Mouse (Mus musculus) limb, embryonic 10.5 days (tissue): Measurements from ENCODE around the gene Ccdc148. TPM values are rescaled to one million over a fixed set of nuclear protein-coding genes. Genes with fewer than 3 reads are reported as not detected.

Experiments
- DNase-seq: peaks from one replicate; pipeline ENCODE4 v3.0.0-alpha.2; 2017; ENCODE audit warnings: low spot score
- H3K27ac ChIP-seq: fragments of 300-500 bp; sonication (generic); 2 replicates; pipeline ENCODE4 v1.5.1; 2016; ENCODE audit warnings: mild to moderate bottlenecking
- H3K27me3 ChIP-seq: fragments of 300-500 bp; sonication (generic); 2 replicates; pipeline ENCODE4 v1.6.1; 2016; ENCODE audit warnings: low read depth, mild to moderate bottlenecking; ENCODE audit not compliant: poor library complexity, severe bottlenecking
- H3K36me3 ChIP-seq: fragments of 300-500 bp; sonication (generic); 2 replicates; pipeline ENCODE4 v1.6.1; 2016; ENCODE audit warnings: mild to moderate bottlenecking, moderate library complexity
- H3K4me1 ChIP-seq: fragments of 300-500 bp; sonication (generic); 2 replicates; pipeline ENCODE4 v1.6.1; 2016
- H3K4me3 ChIP-seq: fragments of 300-500 bp; sonication (generic); 2 replicates; pipeline ENCODE4 v1.5.1; 2016; ENCODE audit warnings: mild to moderate bottlenecking, moderate library complexity
- H3K9me3 ChIP-seq: fragments of 300-500 bp; sonication (generic); replicated peaks from 2 replicates; pipeline ENCODE4 v1.6.1; 2016; ENCODE audit warnings: mild to moderate bottlenecking
- WGBS: fragments of 180-500 bp; shearing (Covaris S2); methylation state at CpG from one replicate; pipeline ENCODE4 v1.1.7; 2016; 5-methylcytosine and 5-hydroxymethylcytosine counted together
- polyA plus RNA-seq: library from polyadenylated mRNA; unstranded; fragments of >200 nt; fragmentation: Nextera tagmentation; extraction: Ambion mirVana; gene quantifications from 2 replicates; pipeline ENCODE4 v1.2.1, GENCODE M21; 2016

Ccdc148 gene
- polyA plus RNA-seq, 1 experiment from 2014 or later: 0.70 TPM

DNA sequence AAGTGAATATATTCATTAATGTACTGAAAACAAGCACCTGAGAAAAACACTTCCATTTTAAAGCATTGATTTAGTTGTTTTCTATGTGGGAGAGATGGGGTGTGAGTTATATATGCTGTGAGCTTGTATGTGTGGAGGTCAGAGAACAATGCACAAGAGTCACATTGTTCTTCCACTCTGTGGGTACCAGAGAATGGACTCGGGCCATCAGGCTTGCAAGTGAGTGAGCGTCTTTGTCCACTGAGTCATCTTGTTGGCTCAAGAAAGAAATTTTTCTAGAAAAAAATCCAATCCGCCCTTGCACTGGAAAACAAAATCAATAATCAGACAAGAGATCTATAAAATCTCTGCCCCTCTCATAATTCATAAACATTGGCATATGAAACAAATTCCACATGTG is 135.9 kb downstream of the Ccdc148 start:
- Histone ChIP-seq H3K4me1 (no peaks in the 10 kb centered on the region), H3K27ac (no peak overlapping the region), H3K27me3 (no peaks in the 10 kb centered on the region), H3K9me3 (no peaks in the 10 kb centered on the region), H3K4me3 (no peak overlapping the region), H3K36me3 (no peaks in the 10 kb centered on the region)
- no peak for DNase-seq
- 92% methylated on average over 3 of the region's 3 CpGs for WGBS

DNA sequence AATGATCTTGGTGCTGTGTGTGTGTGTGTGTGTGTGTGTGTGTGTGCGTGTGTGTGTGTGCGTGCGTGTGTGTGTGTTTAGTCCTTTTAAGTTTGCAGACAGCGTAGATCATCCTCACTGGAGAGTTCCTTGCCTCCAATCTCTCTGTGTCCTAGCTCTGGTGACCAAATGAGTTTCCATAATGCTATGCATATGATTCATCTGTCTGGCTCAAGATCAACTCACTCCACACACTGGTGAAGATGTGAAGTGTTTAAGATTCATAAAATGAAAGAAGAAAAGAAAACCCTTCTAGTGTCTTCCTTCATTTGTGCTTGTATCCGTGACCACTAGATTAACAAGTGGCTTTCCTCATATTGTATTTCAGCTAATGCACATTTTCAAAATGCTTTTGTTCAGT is 153.1 kb downstream of the Ccdc148 start:
- no peaks in the 10 kb centered on the region for H3K36me3 ChIP-seq
- DNase-seq: no peak
- no peaks in the 10 kb centered on the region for H3K27me3 ChIP-seq
- H3K4me3 ChIP-seq: no peak overlapping the region
- no peaks in the 10 kb centered on the region for H3K9me3 ChIP-seq
- no peak overlapping the region for H3K27ac ChIP-seq
- H3K4me1 ChIP-seq: no peaks in the 10 kb centered on the region
- WGBS: 95% methylated on average over 5 of the region's 5 CpGs

DNA sequence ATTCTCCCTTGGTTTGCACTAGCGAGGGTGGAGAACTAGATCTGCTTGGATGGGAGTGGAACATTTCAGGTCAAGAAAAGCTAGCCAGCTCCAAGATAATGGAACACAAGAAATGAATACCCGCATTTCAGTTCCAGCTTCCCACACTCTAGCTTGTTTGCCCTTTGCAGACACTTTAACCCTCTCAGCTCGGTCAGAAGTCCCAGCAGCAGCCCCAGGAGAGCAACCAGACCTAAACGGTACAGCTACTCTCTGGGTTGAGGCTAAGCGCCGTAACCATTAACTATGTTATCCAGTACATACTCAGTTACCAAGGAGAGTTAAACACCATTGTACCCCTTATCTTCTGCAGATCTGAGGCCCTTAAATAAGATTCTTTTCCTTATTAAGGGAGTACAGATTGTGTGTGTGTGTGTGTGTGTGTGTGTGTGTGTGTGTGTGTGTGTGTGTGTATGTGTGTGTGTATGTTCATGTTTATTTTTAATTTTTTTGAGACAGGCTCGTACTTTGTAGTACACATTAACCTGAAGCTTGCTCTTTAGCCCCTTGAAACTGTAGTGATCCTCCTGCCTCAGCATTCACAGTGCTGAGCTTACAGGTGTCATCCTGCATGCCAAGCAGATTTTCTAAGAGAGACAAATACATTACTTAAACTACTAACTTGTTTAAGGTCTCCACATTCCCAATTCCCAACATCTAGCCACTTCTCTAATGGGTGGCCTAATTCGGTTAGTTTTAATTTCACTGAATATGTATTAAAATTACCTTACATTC is 153.7 kb downstream of the Ccdc148 start:
- Histone ChIP-seq H3K9me3 (no peaks in the 10 kb centered on the region), H3K4me1 (no peaks in the 10 kb centered on the region), H3K27ac (no peak overlapping the region), H3K36me3 (no peaks in the 10 kb centered on the region), H3K4me3 (no peak overlapping the region), H3K27me3 (no peaks in the 10 kb centered on the region)
- WGBS: 89% methylated on average over 8 of the region's 8 CpGs
- DNase-seq: no peak

DNA sequence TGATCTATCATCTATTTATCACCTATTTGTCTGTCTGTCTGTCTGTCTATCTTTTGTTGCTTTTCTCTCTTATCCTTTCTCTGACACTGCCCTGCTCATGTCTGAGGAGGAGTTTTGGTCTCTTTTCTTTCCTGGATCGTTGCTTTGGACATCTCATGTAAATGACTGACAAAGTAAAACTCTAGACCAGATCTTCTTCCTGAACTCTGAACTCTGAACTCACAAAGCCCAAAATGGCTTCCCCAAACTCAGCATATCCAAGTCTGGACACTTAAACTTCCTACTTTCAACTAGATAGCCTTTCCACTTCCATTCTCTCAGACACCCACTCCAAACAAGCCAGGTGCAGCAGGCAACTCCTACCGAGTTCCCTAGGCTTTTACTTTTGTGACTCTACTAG is 163.3 kb downstream of the Ccdc148 start:
- no peaks in the 10 kb centered on the region for H3K4me1 ChIP-seq
- WGBS: 85% methylated on average over 2 of the region's 2 CpGs

DNA sequence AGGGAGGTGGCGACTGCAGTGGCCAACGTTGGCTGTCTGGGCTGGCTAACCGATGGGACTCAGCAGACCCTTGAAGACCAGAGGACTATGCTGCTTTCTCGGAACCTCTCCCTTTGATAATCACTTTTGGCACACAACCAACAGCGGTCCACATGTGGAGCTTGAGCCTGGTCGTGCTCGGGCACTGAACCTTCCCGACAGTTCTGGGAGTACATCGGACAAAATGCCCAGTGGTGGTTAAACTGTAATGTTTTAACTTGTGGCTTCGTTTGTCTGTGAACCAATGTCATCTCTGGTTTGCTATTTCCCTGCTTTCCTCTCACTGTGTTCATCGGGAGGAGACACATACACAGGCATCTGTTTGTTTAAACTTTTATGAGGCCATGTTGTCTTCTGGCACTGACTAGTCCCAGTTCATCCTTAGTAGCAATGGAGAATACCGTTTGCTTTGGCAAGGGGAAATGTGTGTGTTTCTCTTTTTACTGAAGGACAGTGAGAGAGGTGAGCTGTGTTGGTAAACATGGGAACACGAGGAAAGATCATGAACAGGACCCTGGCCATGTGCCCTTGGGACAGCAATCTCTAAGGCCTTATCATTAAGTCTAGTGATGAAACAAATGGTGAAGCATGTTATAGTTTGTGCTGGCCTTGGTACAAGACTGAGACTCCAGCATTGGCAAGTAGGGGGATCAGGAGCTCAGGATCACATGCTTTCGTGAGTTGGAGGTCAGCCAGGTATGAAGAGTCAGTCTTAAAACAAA is 167.9 kb downstream of the Ccdc148 start:
- Histone ChIP-seq H3K27ac (no peak overlapping the region), H3K4me3 (no peak overlapping the region), H3K4me1 (no peaks in the 10 kb centered on the region), H3K27me3 (no peaks in the 10 kb centered on the region), H3K36me3 (no peaks in the 10 kb centered on the region), H3K9me3 (no peaks in the 10 kb centered on the region)
- WGBS: 89% methylated on average over 14 of the region's 14 CpGs
- no peak for DNase-seq

More for the DNA sequence above, 163.3 kb downstream of the Ccdc148 start:
- no peak for DNase-seq
- Histone ChIP-seq H3K4me3 (no peak overlapping the region), H3K27ac (no peak overlapping the region), H3K9me3 (no peaks in the 10 kb centered on the region), H3K27me3 (no peaks in the 10 kb centered on the region), H3K36me3 (no peaks in the 10 kb centered on the region)

DNA sequence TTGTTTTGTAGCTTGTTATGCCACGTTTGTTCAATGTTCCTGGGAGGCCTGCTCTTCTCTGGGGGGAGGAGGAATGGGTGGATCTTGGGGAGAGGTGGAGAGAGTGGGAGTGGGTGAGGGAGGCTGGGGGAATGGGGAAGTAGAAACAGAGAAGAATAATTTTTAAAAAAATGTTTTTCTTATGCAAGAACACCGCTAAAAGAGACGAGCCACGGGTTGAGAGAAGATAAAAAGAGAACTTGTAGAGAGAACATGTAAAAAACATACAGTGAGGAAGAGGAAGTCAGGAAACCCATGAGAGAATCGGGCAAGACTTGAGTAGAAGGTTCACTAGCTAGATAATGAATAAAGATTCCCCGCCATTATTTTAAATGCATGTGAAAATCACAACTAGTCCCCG is 182.4 kb downstream of the Ccdc148 start:
- Histone ChIP-seq H3K4me3 (no peak overlapping the region), H3K36me3 (no peaks in the 10 kb centered on the region), H3K4me1 (no peaks in the 10 kb centered on the region), H3K27me3 (no peaks in the 10 kb centered on the region), H3K27ac (no peak overlapping the region), H3K9me3 (no peaks in the 10 kb centered on the region)
- WGBS: 90% methylated on average over 7 of the region's 7 CpGs
- DNase-seq: no peak

DNA sequence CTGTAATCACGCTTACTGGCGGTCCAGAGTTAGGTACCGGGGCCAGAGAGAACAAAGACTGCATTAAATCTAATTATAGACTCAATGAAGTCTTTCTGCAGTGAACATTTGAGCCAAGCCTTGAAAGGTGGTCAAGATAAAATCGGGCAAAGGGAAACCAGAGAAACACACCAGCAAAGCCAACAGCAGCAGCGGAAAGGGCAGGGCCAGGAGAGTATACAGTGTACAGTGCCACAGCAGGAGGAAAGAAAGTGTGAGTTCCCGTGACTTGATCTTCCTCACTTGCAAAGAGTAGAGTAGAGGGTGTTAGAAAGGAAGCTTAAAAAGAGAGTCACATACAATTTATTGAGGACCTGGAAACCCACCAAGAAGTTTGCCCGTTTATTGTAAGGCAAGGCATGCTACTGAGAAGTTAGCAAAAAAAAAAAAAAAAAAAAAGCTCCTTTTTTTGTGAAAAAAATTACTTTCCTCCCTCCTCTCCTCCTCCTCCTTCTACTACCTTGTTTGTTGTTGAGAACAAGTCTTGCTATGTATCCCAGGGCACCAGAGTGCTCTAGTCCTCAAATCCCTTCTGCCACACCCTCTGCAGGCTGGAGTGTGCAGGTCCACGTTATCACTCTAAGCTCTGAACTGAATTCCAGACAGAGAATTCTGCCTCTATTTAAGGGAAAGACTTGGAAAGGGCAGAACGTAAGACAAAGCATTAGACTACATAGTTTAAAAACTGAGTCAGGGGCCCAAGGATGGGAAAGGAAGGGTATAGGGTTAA is 188.8 kb downstream of the Ccdc148 start:
- H3K27ac ChIP-seq: no peak overlapping the region
- H3K36me3 ChIP-seq: no peaks in the 10 kb centered on the region
- H3K4me1 ChIP-seq: no peaks in the 10 kb centered on the region
- no peak for DNase-seq
- no peaks in the 10 kb centered on the region for H3K9me3 ChIP-seq
- H3K4me3 ChIP-seq: no peak overlapping the region
- 82% methylated on average over 9 of the region's 9 CpGs for WGBS
- H3K27me3 ChIP-seq: no peaks in the 10 kb centered on the region

DNA sequence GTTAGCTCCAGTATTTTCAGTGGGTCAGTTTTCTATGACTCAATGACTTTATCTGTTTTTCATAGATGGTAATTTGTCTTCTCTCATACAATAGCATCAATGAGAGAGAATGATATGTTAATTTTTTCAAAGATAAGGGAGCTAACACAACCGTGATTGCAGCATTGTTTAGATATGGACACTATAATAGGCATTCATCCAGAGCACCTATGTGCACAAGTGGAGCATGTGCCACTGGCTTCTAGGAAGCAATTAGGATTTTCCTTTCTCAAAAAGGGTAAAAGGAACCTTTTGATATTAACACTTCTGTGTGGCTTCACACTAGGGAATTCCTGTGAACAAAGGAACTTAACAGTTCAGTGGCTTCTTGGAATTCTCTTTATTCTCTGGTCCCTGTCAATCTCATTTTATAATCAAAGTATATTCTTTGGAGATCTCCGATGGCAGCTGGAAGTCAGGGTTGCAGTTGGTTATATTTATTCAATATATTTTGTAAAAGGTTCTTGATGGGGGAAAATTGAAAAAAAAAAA is 203.6 kb downstream of the Ccdc148 start:
- H3K4me1 ChIP-seq: no peaks in the 10 kb centered on the region
- H3K27ac ChIP-seq: no peak overlapping the region
- H3K36me3 ChIP-seq: no peaks in the 10 kb centered on the region
- no peaks in the 10 kb centered on the region for H3K9me3 ChIP-seq
- H3K27me3 ChIP-seq: no peaks in the 10 kb centered on the region
- WGBS: 86% methylated on average over 2 of the region's 2 CpGs
- no peak overlapping the region for H3K4me3 ChIP-seq
- no peak for DNase-seq

DNA sequence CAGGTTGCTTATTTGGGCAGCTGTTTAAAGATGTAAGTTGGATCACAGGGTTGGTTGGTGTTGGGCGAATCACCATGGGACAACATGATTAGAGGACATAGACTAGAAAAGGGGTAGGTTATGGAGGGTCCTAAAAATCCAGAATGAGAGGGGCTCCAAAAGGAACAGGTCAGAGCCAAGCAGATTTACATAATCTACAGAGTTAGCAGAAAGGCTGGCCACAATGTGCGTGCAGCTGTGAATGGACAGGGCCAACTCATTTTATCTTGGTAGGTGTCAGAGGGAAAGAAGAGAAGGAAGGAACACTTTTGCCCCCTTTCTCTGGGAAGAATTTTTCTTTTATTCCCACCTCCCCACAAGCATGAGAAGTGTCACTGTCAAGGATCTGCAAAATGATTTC is 204.1 kb downstream of the Ccdc148 start:
- H3K27ac ChIP-seq: no peak overlapping the region
- H3K4me3 ChIP-seq: no peak overlapping the region
- 90% methylated on average over 2 of the region's 2 CpGs for WGBS
- H3K9me3 ChIP-seq: no peaks in the 10 kb centered on the region
- no peaks in the 10 kb centered on the region for H3K36me3 ChIP-seq
- no peak for DNase-seq
- no peaks in the 10 kb centered on the region for H3K4me1 ChIP-seq
- no peaks in the 10 kb centered on the region for H3K27me3 ChIP-seq

DNA sequence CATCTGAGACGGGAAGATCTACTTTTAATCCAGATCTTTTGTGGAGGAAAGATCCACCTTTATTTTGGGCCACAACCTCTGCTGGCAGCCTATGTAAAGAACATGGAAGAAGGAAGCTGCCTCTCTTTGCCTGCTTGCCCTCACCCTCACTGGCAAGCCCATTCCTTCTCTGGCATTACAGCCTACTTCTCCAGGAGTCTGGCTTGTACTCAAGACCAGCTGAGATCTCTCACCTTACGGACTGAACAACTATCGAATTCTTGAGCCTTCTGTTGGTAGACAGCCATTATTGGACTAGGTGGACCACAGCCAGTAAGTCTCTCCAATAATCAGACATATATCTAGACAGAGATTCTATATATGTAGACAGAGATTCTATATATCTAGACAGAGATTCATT is 208.4 kb downstream of the Ccdc148 start:
- no peaks in the 10 kb centered on the region for H3K36me3 ChIP-seq
- DNase-seq: no peak
- H3K27me3 ChIP-seq: no peaks in the 10 kb centered on the region
- no peaks in the 10 kb centered on the region for H3K4me1 ChIP-seq
- H3K4me3 ChIP-seq: no peak overlapping the region
- 85% methylated on average over 3 of the region's 3 CpGs for WGBS
- no peaks in the 10 kb centered on the region for H3K9me3 ChIP-seq
- no peak overlapping the region for H3K27ac ChIP-seq

DNA sequence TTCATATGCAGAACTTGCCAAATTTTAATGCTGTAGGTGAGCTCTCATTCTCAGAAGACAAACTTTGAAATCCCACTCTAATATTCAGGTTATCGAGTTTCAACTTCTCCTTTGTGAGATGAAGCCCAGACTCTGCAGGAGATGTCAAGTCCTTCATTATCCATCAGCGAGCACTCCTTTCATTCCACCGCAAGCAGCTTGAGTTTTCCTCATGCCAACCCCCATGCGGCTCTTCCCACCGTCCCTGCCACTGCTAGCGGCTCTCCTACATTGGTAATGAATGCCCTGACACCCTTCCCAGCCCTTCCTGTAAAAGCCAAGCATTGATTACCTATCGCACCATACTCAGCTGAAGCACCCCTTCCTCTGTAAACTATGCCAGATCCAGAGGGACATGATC is 211.7 kb downstream of the Ccdc148 start:
- WGBS: 85% methylated on average over 7 of the region's 7 CpGs
- Histone ChIP-seq H3K4me1 (no peaks in the 10 kb centered on the region), H3K27ac (no peak overlapping the region), H3K9me3 (no peaks in the 10 kb centered on the region), H3K27me3 (no peaks in the 10 kb centered on the region), H3K4me3 (no peak overlapping the region), H3K36me3 (no peaks in the 10 kb centered on the region)
- DNase-seq: no peak

DNA sequence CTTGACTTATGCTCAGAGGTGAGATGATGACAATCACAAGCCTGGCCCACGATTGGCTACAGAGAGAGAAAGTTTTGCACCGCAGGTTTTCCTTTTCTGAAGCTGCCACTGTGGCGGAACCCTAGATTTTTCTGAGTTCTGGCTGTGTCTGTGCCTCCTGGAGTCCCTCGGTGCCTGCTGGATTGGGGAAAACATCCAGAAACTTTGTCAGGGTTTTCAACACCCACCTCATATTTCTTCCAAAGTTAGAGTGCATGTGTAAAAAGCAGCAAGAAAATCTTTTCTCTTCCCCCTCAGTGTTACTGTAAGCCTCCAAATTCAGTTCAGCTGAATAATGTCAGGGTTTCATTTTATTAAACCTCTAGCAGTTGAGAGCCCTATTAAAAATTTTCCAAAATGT is 219.1 kb downstream of the Ccdc148 start:
- no peak for DNase-seq
- H3K27me3 ChIP-seq: no peaks in the 10 kb centered on the region
- WGBS: 84% methylated on average over 4 of the region's 4 CpGs
- no peaks in the 10 kb centered on the region for H3K4me1 ChIP-seq
- no peak overlapping the region for H3K4me3 ChIP-seq
- H3K36me3 ChIP-seq: no peaks in the 10 kb centered on the region
- H3K9me3 ChIP-seq: no peaks in the 10 kb centered on the region
- no peak overlapping the region for H3K27ac ChIP-seq

DNA sequence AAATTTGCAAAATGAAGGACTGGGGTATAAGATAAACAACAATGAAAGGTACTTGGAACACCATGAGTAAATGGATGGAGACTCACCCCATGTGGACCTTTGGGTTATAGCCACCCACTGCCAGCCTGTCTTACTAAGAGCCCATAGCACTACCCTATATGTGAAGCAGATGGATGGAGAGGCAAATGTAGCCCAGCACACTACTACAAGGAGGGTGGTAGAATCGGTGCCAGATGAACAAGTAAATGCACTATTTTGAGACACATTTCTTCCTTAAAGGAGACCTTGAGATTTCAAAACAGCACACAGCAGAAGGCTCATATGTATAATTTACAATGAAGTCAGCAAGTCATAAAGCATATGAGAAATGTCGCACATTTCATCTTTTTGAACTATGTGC is 234.9 kb downstream of the Ccdc148 start:
- Histone ChIP-seq H3K4me1 (no peaks in the 10 kb centered on the region), H3K4me3 (no peak overlapping the region), H3K36me3 (no peaks in the 10 kb centered on the region), H3K27me3 (no peaks in the 10 kb centered on the region), H3K9me3 (no peaks in the 10 kb centered on the region), H3K27ac (no peak overlapping the region)
- DNase-seq: no peak
- 94% methylated on average over 2 of the region's 2 CpGs for WGBS
